Mouse (Mus musculus): Measurements from ENCODE around the gene Abcf2.

Abcf2 gene

GRCm38 (mm10) chr5:24577183-24577929, at the start of gene Abcf2:
Gene Abcf2 (minus strand): TSS chr5:24577467.
- peak; percentile 99 for DNase-seq (ENCODE audit: low read depth, low spot score)

GRCm38 (mm10) chr5:24624822-24625120, 47.5 kb upstream of the Abcf2 start:
- DNase-seq (ENCODE audit: low read depth, low spot score) = no peak

GRCm38 (mm10) chr5:24623986-24624821, 46.9 kb upstream of the Abcf2 start, which contains the start of gene Smarcd3:
Gene Smarcd3 (minus strand): TSS chr5:24624411.
- no peak for DNase-seq (ENCODE audit: low read depth, low spot score)

GRCm38 (mm10) chr5:24623041-24623985, 46.0 kb upstream of the Abcf2 start:
- DNase-seq (ENCODE audit: low read depth, low spot score) = no peak

DNA sequence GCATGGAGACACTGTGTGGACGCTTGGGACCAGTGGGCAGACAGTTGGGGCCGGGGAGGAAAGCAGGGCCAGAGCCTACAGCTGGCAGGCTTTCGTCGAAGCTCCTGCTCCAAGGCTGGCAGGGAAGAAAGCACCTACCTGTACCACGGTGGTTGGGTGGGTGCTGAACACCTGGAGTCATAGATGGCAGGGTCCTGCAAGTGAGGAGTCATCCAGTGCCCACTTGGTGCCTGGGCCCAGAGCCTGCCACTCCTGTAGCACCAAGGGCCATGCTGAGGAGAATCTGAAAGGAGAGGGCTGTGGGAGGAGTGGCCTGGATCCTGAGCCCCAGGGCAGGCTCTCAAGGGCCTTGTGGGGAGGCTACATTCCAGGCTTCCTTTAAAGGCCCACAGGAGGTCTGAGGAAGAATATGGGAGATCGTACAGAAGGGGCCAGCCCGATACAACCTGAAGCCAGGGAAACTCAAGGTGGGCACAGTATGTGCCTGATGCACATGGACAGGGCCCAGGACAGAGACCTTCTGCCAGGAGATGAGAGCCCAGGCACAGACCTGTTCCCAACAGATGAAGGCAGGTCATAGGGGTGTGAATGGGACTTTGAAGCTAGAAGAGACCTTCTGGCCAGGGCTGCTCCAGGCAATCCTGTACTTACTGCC, 45.2 kb upstream of the Abcf2 start:
- DNase-seq (ENCODE audit: low read depth, low spot score) = no peak

- no peak for DNase-seq (ENCODE audit: low read depth, low spot score)
Observed at GRCm38 (mm10) chr5:24620626-24621025, 43.4 kb upstream of the Abcf2 start.

DNA sequence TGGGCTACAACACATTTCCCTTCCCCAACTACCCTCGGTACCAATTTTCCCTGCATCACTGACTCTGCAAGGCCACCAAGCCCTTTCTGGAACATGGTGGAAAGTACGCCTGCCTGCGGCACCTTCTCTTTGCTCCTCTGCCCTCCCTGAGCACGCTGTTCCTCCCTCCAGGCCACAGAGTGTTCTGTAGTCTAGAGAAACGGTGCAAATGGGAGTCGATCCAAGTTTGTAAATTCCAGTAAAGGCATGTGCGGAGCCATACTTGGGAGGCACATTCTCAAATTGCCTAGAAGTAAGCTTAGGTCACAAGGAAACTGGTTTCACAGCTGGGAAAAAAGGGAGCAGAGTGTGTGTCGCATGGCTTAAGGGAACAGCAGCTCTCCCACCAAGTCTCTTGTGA, 42.8 kb upstream of the Abcf2 start:
- no peak for DNase-seq (ENCODE audit: low read depth, low spot score)

DNA sequence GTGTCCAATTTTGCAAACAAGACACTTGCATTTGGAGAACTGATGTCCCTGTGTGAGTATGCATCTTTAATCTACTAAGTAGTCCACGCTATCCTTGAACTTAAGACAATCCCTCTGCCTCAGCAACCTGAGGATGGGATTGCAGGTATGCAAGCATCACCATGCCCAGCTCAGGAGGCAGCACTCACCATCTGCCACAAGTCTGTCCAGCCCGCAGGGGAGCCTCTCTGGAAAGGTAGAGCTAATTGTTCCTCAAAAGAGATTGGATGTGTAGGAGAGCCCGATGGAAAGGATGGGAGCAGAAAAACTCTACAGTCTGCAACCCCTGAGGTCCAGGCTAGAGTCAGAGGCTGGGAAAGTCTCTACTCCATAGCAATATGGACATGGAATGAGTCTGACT, 41.7 kb upstream of the Abcf2 start:
- DNase-seq (ENCODE audit: low read depth, low spot score) = no peak

GRCm38 (mm10) chr5:24615097-24615496, 37.8 kb upstream of the Abcf2 start:
- DNase-seq (ENCODE audit: low read depth, low spot score) = no peak

DNA sequence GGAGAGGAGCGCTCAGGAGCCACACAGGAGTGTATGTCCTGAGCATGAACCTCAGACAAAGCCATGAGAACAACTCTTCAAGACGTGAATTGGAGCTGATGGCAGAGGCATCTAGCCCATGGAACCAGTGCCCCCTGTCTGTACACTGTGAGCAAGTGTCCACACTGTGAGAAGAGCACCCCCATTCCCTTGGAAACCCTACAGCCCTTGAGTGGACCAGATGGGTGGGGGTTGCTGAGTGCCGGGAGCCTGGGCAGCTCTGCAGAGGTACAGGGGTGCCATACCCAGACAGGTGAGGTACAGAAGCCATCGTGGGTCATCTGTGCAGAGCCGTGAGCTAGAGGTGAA, 35.0 kb upstream of the Abcf2 start:
- DNase-seq (ENCODE audit: low read depth, low spot score) = no peak

- DNase-seq (ENCODE audit: low read depth, low spot score) = no peak
Observed at GRCm38 (mm10) chr5:24611366-24612301, 34.4 kb upstream of the Abcf2 start.

- DNase-seq (ENCODE audit: low read depth, low spot score) = no peak
Observed at GRCm38 (mm10) chr5:24609388-24609787, 32.1 kb upstream of the Abcf2 start.

GRCm38 (mm10) chr5:24605980-24606665, 28.9 kb upstream of the Abcf2 start:
- no peak for DNase-seq (ENCODE audit: low read depth, low spot score)

- DNase-seq (ENCODE audit: low read depth, low spot score) = no peak
Observed at GRCm38 (mm10) chr5:24605321-24605979, 28.2 kb upstream of the Abcf2 start.

DNA sequence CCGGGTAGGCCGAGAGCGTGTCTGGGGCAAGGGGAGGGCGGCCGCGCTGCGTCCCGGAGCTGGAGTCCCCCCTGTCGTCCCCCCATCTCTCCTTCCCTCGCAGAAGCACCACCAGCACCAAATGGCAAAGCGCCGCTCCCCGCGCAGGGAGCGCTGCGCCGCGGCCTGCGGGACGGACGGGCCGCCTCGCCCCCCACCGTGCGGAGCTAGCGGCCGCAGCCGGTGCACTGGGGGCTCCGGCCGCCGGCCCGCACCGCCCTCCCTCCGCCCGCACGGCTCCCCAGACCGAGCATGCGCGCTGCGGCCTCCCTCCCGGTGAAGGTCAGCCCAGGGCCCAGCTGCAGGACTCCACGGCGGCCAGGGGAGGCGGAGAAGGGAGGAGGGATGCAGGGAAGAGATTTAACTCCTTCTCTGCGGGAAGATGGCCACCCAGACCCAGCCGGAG, 27.4 kb upstream of the Abcf2 start:
- DNase-seq (ENCODE audit: low read depth, low spot score) = no peak

DNA sequence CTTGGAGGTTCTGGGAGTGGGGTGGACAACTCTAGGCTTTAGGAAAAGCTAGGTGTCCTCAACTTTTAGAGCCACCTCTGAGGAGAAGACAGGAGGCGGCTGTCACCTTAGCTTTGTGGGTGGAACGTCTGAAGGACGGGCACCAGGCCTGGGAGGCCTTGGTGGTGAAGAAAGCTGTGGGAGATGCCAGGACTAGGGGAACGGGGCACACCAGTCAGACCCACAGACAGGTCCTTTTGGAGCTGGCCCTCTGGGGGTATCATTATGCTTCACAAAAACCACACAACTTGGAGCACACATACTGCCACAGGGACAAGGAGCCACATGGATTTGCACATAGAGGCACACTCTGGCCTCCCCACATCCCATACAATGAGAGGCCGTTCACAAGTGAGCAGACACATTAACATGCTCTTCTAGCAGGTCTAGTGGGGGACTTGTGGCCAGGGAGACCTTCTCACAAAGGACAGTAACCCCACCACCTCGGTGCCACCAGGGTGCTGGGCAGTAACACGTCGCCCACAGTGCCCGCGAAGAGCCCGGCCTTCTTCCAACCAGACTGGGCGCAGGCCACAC, 26.9 kb upstream of the Abcf2 start:
- no peak for DNase-seq (ENCODE audit: low read depth, low spot score)

- no peak for DNase-seq (ENCODE audit: low read depth, low spot score)
Observed at GRCm38 (mm10) chr5:24603431-24604010, 26.3 kb upstream of the Abcf2 start.

DNA sequence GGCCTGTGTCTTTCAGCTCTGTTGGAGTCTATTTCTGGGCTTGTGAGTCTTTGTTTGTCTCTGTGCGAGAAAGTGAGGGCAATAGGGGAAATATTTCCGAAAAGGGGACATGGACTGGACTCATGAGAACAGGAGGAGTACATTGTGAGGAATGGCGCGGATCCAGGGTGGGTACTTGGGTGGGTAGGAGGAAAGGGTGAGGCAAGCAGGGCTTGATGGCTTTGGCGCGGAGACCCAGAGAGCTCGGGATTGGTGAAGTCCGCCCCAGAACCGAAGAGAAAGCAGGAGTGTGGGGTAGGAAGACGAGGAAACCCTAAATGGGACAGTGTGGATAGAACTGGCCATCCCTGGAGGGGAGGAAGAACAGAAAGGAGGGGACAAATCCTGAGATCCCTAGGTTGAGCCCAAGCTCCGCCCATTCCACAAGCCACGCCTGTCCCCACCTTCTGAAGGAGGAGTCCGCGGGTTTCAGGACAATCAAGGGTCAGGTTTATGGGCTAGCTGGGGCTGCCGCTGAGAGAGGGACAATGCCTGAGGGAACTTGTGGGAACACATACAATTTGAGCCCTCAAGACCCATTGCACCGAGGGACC, 25.6 kb upstream of the Abcf2 start:
- DNase-seq (ENCODE audit: low read depth, low spot score) = no peak
